Mouse (Mus musculus) intestine, postnatal 0 days (tissue): ENCODE measurements around the gene Sult1d1. TPM values are rescaled to one million over a fixed set of nuclear protein-coding genes. Genes with fewer than 3 reads are reported as not detected.
A peak's percentile ranks its signal among the peaks of the same experiment; 100 is the strongest.

Experiments used
- ATAC-seq: fragments of 200-750 bp; cut with Nextera tagmentation; 2 replicates; pipeline ENCODE4 v1.8.0; 2017; ENCODE audit warnings: mild to moderate bottlenecking, moderate TSS enrichment, moderate library complexity
- H3K27ac ChIP-seq: fragments of 300-500 bp; sonication (generic); 2 replicates; pipeline ENCODE4 v1.5.1; 2014; ENCODE audit warnings: mild to moderate bottlenecking, low read depth, low read length, moderate library complexity
- H3K27me3 ChIP-seq: fragments of 300-500 bp; sonication (generic); replicated peaks from 2 replicates; pipeline ENCODE4 v1.6.1; 2014; ENCODE audit warnings: low read length, mixed read lengths; ENCODE audit not compliant: control insufficient read depth, insufficient read depth
- H3K36me3 ChIP-seq: fragments of 300-500 bp; sonication (generic); 2 replicates; pipeline ENCODE4 v1.6.1; 2014; ENCODE audit warnings: mild to moderate bottlenecking, moderate library complexity; ENCODE audit not compliant: control insufficient read depth, insufficient read depth
- H3K4me1 ChIP-seq: fragments of 300-500 bp; sonication (generic); replicated peaks from 2 replicates; pipeline ENCODE4 v1.6.1; 2014; ENCODE audit warnings: antibody characterized with exemption, low read length, mixed read lengths; ENCODE audit not compliant: control insufficient read depth, insufficient read depth
- H3K4me2 ChIP-seq: fragments of 300-500 bp; sonication (generic); replicated peaks from 2 replicates; pipeline ENCODE4 v1.6.1; 2014; ENCODE audit warnings: low read depth, mild to moderate bottlenecking, moderate library complexity
- H3K4me3 ChIP-seq: fragments of 300-500 bp; sonication (generic); 2 replicates; pipeline ENCODE4 v1.5.1; 2014; ENCODE audit warnings: low read depth, low read length
- H3K9ac ChIP-seq: fragments of 300-500 bp; sonication (generic); 2 replicates; pipeline ENCODE4 v1.6.1; 2014; ENCODE audit warnings: mild to moderate bottlenecking, low read depth, low read length
- H3K9me3 ChIP-seq: fragments of 300-500 bp; sonication (generic); 2 replicates; pipeline ENCODE4 v1.6.1; 2016; ENCODE audit warnings: mixed run types; ENCODE audit not compliant: control insufficient read depth
- CTCF ChIP-seq: sonication (generic); IDR thresholded peaks from 2 replicates; pipeline ENCODE4 v1.5.1; 2016; ENCODE audit warnings: low read depth, mild to moderate bottlenecking, control low read depth, antibody characterized with exemption, moderate library complexity
- WGBS: fragments of 180-500 bp; shearing (Covaris S2); extraction: QIAGEN DNeasy Blood & Tissue Kit; methylation state at CpG from one replicate; pipeline ENCODE4 v1.1.7; 2014; 5-methylcytosine and 5-hydroxymethylcytosine counted together
- polyA plus RNA-seq: library from polyadenylated mRNA; unstranded; fragments of >200 nt; fragmentation: Nextera tagmentation; extraction: Ambion mirVana; gene quantifications from 2 replicates; pipeline ENCODE4 v1.2.1, GENCODE M21; 2015

The Sult1d1 gene
- polyA plus RNA-seq, 1 experiment from 2014 or later, result 210 TPM

DNA sequence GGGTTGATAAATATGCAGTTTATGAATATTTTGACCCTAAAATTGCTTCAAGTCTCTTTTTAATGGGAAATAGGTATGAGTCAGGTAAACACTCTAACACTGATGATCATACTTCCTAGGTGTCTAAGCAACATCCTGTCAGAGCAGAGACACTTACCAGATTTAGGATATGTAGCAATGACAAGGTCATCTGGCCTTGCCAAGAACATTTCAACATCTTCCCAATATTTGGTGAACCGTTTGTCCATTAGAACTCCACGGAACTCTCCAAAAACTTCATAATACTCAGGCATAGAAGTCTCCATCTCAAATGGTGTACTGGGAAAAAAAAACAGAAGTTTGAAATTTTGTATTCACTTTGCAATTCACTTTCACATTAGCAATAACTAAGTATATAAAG is 21.1 kb upstream of the Sult1d1 start:
- Histone ChIP-seq H3K9me3 (no peaks in the 10 kb centered on the region), H3K4me1 (no peaks in the 10 kb centered on the region), H3K9ac (no peak overlapping the region), H3K27ac (no peak overlapping the region), H3K4me2 (no peak overlapping the region), H3K27me3 (no peaks in the 10 kb centered on the region), H3K4me3 (no peak overlapping the region), H3K36me3 (no peaks in the 10 kb centered on the region)
- ATAC-seq, result no peak
- 83% methylated on average over 2 of the region's 2 CpGs for WGBS
- no peak for TF ChIP-seq CTCF

DNA sequence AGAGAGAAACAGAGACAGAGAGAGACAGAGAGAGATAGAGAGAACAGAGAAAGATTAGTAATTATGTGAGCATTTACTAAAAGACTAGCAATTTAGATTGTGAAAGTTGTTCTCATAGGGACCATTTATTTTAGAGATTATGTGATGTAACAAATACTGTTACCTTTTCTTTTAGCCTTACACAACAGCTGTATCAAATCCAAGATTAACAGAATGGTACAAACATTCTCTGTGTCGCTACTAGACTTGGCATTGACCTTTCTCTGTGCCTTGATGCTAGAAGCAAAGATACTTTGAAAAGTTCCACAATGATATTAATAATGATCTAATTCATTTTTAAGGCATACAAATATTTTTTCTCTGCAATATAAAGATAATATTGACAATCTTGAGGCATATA is 11.6 kb upstream of the Sult1d1 start:
- no peak for ATAC-seq
- Histone ChIP-seq H3K27ac (no peak overlapping the region), H3K4me2 (no peak overlapping the region), H3K9ac (no peak overlapping the region), H3K4me1 (no peaks in the 10 kb centered on the region), H3K9me3 (no peaks in the 10 kb centered on the region), H3K4me3 (no peak overlapping the region), H3K36me3 (no peaks in the 10 kb centered on the region), H3K27me3 (no peaks in the 10 kb centered on the region)
- TF ChIP-seq CTCF, result no peak
- 86% methylated on average over 1 of the region's 1 CpGs for WGBS

DNA sequence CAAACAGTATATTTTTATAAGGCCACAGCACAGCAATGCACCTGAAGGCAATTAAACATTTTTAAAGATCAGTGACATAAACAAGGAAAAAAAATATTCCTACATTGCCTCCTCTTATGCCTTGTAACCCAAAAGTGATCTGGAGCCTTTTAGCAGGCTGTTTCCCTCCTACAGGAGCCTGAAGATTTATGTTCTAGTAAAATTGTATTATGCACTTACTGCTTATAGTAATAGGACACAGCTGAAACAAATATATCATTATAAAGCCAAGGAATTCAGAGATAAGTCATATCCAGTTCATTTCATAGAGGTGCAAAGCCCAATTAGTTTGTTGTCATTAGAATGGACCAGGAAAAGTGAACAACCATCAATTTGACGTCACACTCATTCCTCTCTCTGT is 5.3 kb upstream of the Sult1d1 start:
- Histone ChIP-seq H3K9ac (no peak overlapping the region), H3K27ac (no peak overlapping the region), H3K9me3 (no peaks in the 10 kb centered on the region), H3K27me3 (no peaks in the 10 kb centered on the region), H3K4me1 (no peaks in the 10 kb centered on the region), H3K4me2 (no peak overlapping the region), H3K36me3 (no peaks in the 10 kb centered on the region), H3K4me3 (no peak overlapping the region)
- WGBS, result 57% methylated on average over 1 of the region's 1 CpGs
- ATAC-seq, result no peak
- no peak for TF ChIP-seq CTCF

DNA sequence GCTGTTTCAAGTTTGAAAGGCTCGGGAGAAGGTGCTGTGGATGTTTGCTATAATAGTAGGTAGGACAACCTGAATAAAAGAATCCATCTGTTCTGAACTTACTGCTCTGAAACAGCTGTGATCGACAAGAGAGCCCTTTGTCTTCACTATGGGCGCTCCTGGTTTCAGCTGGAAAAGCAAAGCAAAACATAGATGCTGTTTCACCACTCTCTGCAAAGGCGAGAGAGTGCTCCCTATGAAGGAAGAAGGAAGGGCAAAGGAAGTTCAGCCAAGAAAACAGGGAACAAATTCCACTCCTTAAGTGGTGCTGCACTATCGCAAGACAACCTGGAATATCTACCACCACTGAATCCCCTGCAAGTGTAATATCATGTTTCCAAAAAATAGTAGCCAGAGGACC is 4.7 kb upstream of the Sult1d1 start:
- Histone ChIP-seq H3K4me2 (no peak overlapping the region), H3K4me1 (no peaks in the 10 kb centered on the region), H3K27ac (no peak overlapping the region), H3K4me3 (no peak overlapping the region), H3K27me3 (no peaks in the 10 kb centered on the region), H3K9ac (no peak overlapping the region), H3K9me3 (no peaks in the 10 kb centered on the region), H3K36me3 (no peaks in the 10 kb centered on the region)
- 46% methylated on average over 5 of the region's 5 CpGs for WGBS
- TF ChIP-seq CTCF, result no peak
- no peak for ATAC-seq

DNA sequence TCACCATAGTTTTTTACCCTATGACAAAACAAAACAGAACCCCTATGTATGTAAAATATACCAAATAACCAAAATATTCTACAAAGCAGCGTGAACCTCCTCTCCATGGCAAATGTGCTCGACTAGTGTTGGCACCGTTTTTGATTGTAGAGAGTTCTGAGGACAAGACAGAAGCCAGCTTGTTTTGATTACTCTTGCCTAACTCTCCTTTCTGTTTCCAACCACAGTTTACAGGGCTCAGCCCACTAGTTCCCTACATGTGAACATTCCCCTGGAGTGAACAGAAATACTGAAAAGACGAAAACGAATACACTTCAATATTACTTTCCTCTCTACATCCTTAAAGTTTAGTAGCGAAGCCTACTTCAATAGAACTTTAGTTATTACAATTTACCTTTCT is 4.0 kb upstream of the Sult1d1 start:
- no peak for TF ChIP-seq CTCF
- H3K4me3 ChIP-seq, result no peak overlapping the region
- no peak for ATAC-seq
- no peak overlapping the region for H3K27ac ChIP-seq
- H3K36me3 ChIP-seq, result no peaks in the 10 kb centered on the region
- H3K4me2 ChIP-seq, result no peak overlapping the region
- H3K9ac ChIP-seq, result no peak overlapping the region
- 83% methylated on average over 6 of the region's 6 CpGs for WGBS
- no peaks in the 10 kb centered on the region for H3K27me3 ChIP-seq
- no peaks in the 10 kb centered on the region for H3K4me1 ChIP-seq
- H3K9me3 ChIP-seq, result no peaks in the 10 kb centered on the region

DNA sequence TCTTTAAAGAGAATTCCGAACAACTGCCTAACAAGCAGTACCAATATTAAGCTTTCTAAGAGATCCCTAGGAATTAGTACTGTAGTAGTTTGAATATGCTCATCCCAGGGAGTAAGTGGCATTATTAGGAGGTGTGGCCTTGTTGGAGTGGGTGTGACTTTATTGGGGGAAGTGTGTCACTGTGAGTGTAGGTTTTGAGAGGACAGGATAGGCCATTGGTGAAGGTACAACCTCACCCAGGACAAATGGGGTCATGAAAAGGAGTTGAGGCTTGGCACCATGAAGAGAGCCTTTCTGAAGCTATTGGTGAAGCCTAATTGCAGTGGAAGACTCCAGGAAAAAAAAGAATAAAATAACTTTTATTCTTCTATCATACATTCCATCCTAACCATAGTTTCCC is 1.5 kb downstream of the Sult1d1 start:
- Histone ChIP-seq H3K27me3 (no peaks in the 10 kb centered on the region), H3K9me3 (no peaks in the 10 kb centered on the region), H3K4me2 (peak overlapping the region; percentile 55), H3K9ac (no peak overlapping the region), H3K4me3 (peak overlapping the region; percentile 16; the same call in 1 of the 2 replicates), H3K4me1 (no peaks in the 10 kb centered on the region), H3K36me3 (no peaks in the 10 kb centered on the region), H3K27ac (no peak overlapping the region)
- ATAC-seq, result no peak
- TF ChIP-seq CTCF, result no peak
- 78% methylated on average over 1 of the region's 1 CpGs for whole genome bisulfite sequencing

DNA sequence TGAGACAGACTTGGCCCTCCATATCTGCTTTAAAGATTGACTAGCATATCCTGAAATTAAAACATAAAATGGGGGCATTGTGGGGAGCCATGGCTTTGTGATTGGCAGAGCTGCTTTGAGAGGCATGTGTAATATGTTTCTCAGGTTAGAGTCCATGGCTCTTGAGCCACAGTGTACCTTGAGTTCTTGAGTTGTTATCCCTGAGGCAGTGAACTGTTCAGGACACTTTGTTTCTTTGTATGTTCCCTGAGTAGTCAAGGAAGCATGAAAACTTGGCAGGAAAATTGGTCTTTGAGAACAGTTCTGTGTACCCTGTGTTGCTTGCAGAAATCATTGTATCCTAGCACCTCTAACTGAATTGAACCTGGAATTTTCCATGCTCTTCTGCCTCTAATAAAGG is 5.9 kb downstream of the Sult1d1 start:
- H3K27ac ChIP-seq, result peak overlapping the region; percentile 67
- H3K27me3 ChIP-seq, result no peaks in the 10 kb centered on the region
- no peaks in the 10 kb centered on the region for H3K9me3 ChIP-seq
- no peak overlapping the region for H3K4me2 ChIP-seq
- no peaks in the 10 kb centered on the region for H3K36me3 ChIP-seq
- peak; percentile 98 for ATAC-seq
- TF ChIP-seq CTCF, result no peak
- no peak overlapping the region for H3K9ac ChIP-seq
- no peak overlapping the region for H3K4me3 ChIP-seq
- H3K4me1 ChIP-seq, result no peaks in the 10 kb centered on the region
